Mouse (Mus musculus) kidney, adult 2 months (tissue): Measurements from ENCODE around the gene Meis2.

Source experiments
- CTCF ChIP-seq: fragments of 200-500 bp; conservative IDR thresholded peaks from 2 replicates; pipeline ENCODE4 v1.5.1; 2011; ENCODE audit warnings: low read depth, mild to moderate bottlenecking, control low read depth, low read length, moderate library complexity, mixed read lengths; ENCODE audit not compliant: insufficient read depth, insufficient read length
- POLR2A ChIP-seq: fragments of 200-500 bp; IDR thresholded peaks from one replicate; pipeline ENCODE4 v1.6.1; 2011; ENCODE audit warnings: low read depth, low read length, control low read depth

GRCm38 (mm10) chr2:115858927-115859326 is 206.7 kb downstream of the Meis2 start:
- no peak for TF ChIP-seq CTCF
- no peak for TF ChIP-seq POLR2A
